Mouse (Mus musculus) embryonic fibroblast, embryonic 13.5 days (primary cell): ENCODE results near the gene Kif21a. TPM values are rescaled to one million over a fixed set of nuclear protein-coding genes. Genes with fewer than 3 reads are reported as not detected.

ENCODE experiments used
- H3K27ac ChIP-seq: 2 replicates; pipeline ENCODE4 v1.5.1; 2012; ENCODE audit warnings: low read length, control low read depth, inconsistent platforms; ENCODE audit not compliant: insufficient read depth
- H3K4me1 ChIP-seq: 2 replicates; pipeline ENCODE4 v1.6.1; 2011; ENCODE audit warnings: low read length; ENCODE audit not compliant: control insufficient read depth, insufficient read depth
- H3K4me3 ChIP-seq: 2 replicates; pipeline ENCODE4 v1.5.1; 2011; ENCODE audit warnings: mild to moderate bottlenecking, control low read depth, low read length; ENCODE audit not compliant: insufficient read depth
- CTCF ChIP-seq: IDR thresholded peaks from 2 replicates; pipeline ENCODE4 v1.5.1; 2011; ENCODE audit warnings: mild to moderate bottlenecking, control low read depth, low read length, moderate library complexity, borderline replicate concordance; ENCODE audit not compliant: insufficient read depth
- POLR2A ChIP-seq: IDR thresholded peaks from 2 replicates; pipeline ENCODE4 v1.6.1; 2011; ENCODE audit warnings: low read depth, mild to moderate bottlenecking, control low read depth, low read length, moderate library complexity
- polyA plus RNA-seq: library from polyadenylated mRNA; stranded (reverse); fragments of >200 nt; gene quantifications from 2 replicates; pipeline ENCODE4 v1.2.4, GENCODE M21; 2011; ENCODE audit warnings: low read depth; ENCODE audit not compliant: missing spikeins, insufficient read length

Gene Kif21a
- polyA plus RNA-seq, 1 experiment, result 8.8 TPM

GRCm38 (mm10) chr15:91018861-91019187 is 30.9 kb downstream of the Kif21a start:
- TF ChIP-seq POLR2A (no peak), CTCF (no peak)
- no peak overlapping the region for H3K27ac ChIP-seq
- no peaks in the 10 kb centered on the region; the same call in 1 of the 2 replicates for H3K4me1 ChIP-seq
- no peak overlapping the region for H3K4me3 ChIP-seq

DNA sequence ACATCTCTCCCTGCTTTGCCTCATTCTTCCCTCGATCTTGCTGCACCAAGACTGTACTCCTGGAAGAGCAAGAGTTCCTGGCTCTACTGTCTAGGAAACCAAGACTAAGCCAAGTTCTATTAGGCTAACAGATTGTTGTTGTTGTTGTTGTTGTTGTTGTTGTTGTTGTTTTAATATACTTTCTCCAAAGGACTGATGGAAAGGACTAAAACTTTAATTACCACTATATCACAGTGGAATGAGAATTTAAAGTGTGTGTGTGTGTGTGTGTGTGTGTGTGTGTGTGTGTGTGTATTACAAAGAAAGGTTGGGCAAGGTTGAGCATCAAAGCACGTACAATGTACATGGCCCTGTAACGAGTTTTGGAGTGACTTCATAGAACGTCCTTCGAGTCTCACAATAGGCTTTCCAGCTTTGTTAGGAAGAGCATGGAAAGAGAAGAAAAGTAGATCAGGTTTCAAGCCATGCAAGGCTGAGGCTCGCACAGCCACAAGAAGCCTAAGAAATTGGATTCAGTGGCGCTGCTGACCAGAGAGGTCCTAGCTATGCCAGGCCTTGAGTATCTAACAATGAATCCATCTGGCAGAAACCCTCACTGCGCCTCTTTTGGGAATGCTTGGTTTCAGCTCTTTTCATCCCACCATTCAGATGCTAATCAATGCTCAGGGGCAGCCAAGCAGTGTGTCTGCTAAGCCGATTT is 31.4 kb downstream of the Kif21a start:
- Histone ChIP-seq H3K27ac (no peak overlapping the region), H3K4me3 (no peak overlapping the region), H3K4me1 (no peaks in the 10 kb centered on the region; the same call in 1 of the 2 replicates)
- TF ChIP-seq CTCF (no peak), POLR2A (no peak)

DNA sequence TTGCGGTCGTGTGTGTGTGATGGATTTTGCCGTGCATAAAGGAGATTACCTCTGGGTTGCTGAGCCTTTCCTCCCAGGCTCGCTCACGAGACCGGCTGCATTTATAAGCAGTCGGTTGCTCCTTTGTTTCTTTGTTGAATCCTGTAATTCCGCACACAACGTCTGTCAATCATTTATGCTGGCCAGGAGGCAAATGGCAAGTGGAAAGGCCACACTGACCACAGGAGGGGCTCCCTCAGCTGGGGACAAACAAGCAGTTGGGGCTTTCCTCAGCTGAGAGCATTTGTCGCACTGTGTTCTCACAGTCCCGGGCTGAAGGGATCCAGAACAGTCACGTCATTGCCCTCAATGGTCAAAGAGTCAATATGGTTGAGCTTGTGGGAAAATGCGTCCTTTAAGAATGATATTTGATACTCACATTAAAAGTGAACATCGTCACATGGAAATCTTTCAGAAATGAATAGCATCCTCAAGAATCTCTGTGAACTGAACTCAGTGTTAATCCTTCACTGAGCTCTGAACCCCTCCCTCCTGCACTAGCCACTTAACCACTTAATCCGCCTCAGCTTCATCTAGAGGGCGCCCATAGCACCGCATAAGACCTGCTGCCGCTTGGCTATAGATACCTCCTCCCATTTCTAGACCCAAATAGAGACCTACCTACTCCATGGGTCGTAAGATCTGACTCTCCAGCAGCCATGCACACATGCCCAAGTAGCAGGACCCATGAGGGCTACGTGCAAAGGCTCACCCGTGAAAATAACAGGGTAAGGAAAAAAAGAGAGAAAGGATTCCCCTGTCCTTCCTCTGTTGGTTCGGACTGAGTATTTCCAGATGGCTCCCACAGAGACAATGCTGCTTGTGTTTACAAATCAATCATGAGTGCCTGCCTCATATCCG is 32.2 kb downstream of the Kif21a start:
- no peak for TF ChIP-seq POLR2A
- no peak for TF ChIP-seq CTCF
- Histone ChIP-seq H3K4me1 (no peaks in the 10 kb centered on the region; the same call in 1 of the 2 replicates), H3K27ac (no peak overlapping the region), H3K4me3 (no peak overlapping the region)

- H3K4me3 ChIP-seq, result no peak overlapping the region
- no peak for TF ChIP-seq CTCF
- no peak for TF ChIP-seq POLR2A
- no peak overlapping the region for H3K27ac ChIP-seq
- H3K4me1 ChIP-seq, result no peaks in the 10 kb centered on the region; the same call in 1 of the 2 replicates
These were observed 33.4 kb downstream of the Kif21a start for GRCm38 (mm10) chr15:91016366-91016765.

GRCm38 (mm10) chr15:91012793-91013580 is 36.8 kb downstream of the Kif21a start:
- Histone ChIP-seq H3K27ac (no peak overlapping the region), H3K4me1 (no peaks in the 10 kb centered on the region; the same call in none of the 2 replicates), H3K4me3 (no peak overlapping the region)
- TF ChIP-seq POLR2A, result no peak
- TF ChIP-seq CTCF, result no peak

DNA sequence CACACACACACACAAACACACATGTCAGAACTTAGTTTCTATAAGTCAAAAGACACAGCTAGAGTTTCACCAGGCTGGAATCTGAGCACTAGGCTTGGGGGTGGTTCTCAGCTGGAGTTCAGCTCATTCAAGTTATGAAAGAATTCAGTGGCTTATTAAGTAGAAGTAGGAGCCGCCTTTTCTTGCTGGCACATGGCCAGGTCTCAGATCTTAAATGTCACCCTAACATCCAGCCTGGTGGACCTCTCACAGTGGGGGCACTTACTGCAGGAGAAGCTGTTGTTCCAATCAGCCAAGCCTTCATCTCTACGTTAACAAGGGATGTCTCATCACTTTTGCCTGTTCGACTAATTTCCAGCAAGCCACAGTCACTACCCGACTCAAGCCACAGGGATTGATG is 39.5 kb downstream of the Kif21a start:
- H3K27ac ChIP-seq, result 0 out of 2 replicates have a peak overlapping the region, but pooled peaks have one; percentile 0
- no peaks in the 10 kb centered on the region; the same call in none of the 2 replicates for H3K4me1 ChIP-seq
- no peak overlapping the region for H3K4me3 ChIP-seq
- no peak for TF ChIP-seq POLR2A
- TF ChIP-seq CTCF, result no peak

- no peak for TF ChIP-seq POLR2A
- TF ChIP-seq CTCF, result no peak
- Histone ChIP-seq H3K4me3 (no peak overlapping the region), H3K4me1 (no peaks in the 10 kb centered on the region; the same call in none of the 2 replicates), H3K27ac (no peak overlapping the region)
These were observed 42.5 kb downstream of the Kif21a start for GRCm38 (mm10) chr15:91007123-91007830.

DNA sequence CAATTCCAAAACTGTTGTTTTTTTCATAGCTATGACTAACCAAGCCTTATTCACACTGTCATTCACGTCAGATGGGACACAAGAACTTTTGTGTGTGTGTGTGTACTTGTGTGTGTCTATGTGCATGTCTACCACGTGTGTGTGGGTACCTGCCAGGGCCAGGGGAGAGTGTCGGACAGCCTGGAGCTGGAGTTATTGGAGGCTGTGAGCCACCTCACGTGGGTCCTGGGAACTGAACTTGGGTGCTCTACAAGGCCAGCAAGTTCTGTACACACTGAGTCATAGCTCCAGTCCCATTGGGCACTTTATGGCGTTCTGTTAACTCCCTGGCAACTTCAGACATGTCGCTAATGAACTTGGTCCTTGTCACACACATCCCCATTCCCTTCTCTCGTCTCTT is 45.0 kb downstream of the Kif21a start:
- TF ChIP-seq CTCF, result no peak
- Histone ChIP-seq H3K27ac (no peak overlapping the region), H3K4me1 (no peaks in the 10 kb centered on the region; the same call in 1 of the 2 replicates), H3K4me3 (no peak overlapping the region)
